ENCODE assay signal across 9 mouse cellular contexts in genomic region chr2:167680657-167681056, GRCm38 (mm10). TPM values are rescaled to one million over a fixed set of nuclear protein-coding genes. Genes with fewer than 3 reads are reported as not detected.
DNase-seq lines count a peak whose midpoint lies in the region; ATAC-seq and TF ChIP-seq lines count a peak whose summit lies in the region.
"Had no signal": no experiment of that assay in that cellular context is flagged by ENCODE, and none has a peak within 500 bp of the region (broad histone marks: within the 10 kb centered on the region; RNA-seq: fewer than 3 reads in every experiment).

No protein-coding gene starts in this region.

- H3K9me3 ChIP-seq in liver, embryonic 11.5 days (ENCODE audit: control insufficient read depth, low read length), result no peaks in the 10 kb centered on the region

- no peaks in the 10 kb centered on the region for H3K36me3 ChIP-seq in liver, adult 2 months (ENCODE audit: control insufficient read depth, insufficient read depth, low read length)
- H3K36me3 ChIP-seq in liver, embryonic 11.5 days (ENCODE audit: control insufficient read depth, insufficient read depth, low read length), result no peaks in the 10 kb centered on the region

- no peaks in the 10 kb centered on the region for H3K79me2 ChIP-seq in liver, adult 2 months (ENCODE audit: control insufficient read depth, insufficient read depth, low read length)

- peak; percentile 66; the same call in 1 of the 2 replicates for TF ChIP-seq CTCF in liver, adult 2 months (IDR thresholded peaks at IDR 0.05; ENCODE audit: low read depth, low read length)

- H3K4me2 ChIP-seq in liver, embryonic 11.5 days, result no peak overlapping the region

- WGBS in liver, adult 2 months, result 56% methylated on average over 5 of the region's 5 CpGs
- 49% methylated on average over 5 of the region's 5 CpGs for WGBS in liver, embryonic 11.5 days

- TF ChIP-seq POLR2A in liver, adult 2 months (IDR thresholded peaks at IDR 0.05; ENCODE audit: extremely low read depth, insufficient read depth, low read length), result no peak

- H3K27me3 ChIP-seq in liver, adult 2 months (ENCODE audit: control insufficient read depth, insufficient read depth, low read length), result no peaks in the 10 kb centered on the region
- peaks cover 4% of the 10 kb centered on the region; the same call in 1 of the 2 replicates for H3K27me3 ChIP-seq in liver, embryonic 11.5 days (replicated peaks; ENCODE audit: control insufficient read depth, insufficient read depth, low read length)

- no peak overlapping the region for H3K4me3 ChIP-seq in liver, adult 2 months (ENCODE audit: insufficient read depth, low read depth, low read length)
- no peak overlapping the region for H3K4me3 ChIP-seq in liver, embryonic 11.5 days (ENCODE audit: low read depth, low read length)
- H3K4me3 ChIP-seq: myocyte had no signal

- H3K27ac ChIP-seq in liver, adult 2 months (replicated peaks; ENCODE audit: insufficient read depth, low read depth, low read length), result no peak overlapping the region
- no peak overlapping the region for H3K27ac ChIP-seq in liver, embryonic 11.5 days (ENCODE audit: low read depth, low read length)

- ATAC-seq in liver, embryonic 11.5 days (replicated peaks; ENCODE audit: low FRiP score), result no peak
- peak; percentile 29 for ATAC-seq in inflammation-experienced regulatory T-cells, adult 6 months

- no peak overlapping the region for H3K9ac ChIP-seq in liver, adult 2 months (ENCODE audit: low read depth, low read length)
- no peak overlapping the region for H3K9ac ChIP-seq in liver, embryonic 11.5 days (ENCODE audit: low read depth, low read length)

- DNase-seq in cerebellum, postnatal 14 days, result peak; percentile 57 to 79
- no peak for DNase-seq in cerebellum, adult 11-12 months
- peak; percentile 62 for DNase-seq in liver, adult 2 months (ENCODE audit: extremely low read depth, low read depth, low spot score)
- no peak for DNase-seq in liver, embryonic 11.5 days (ENCODE audit: low spot score)
- DNase-seq in T-cell, adult 2 months (ENCODE audit: low spot score), result peak; percentile 77
- DNase-seq in natural killer cell, adult 2 months (ENCODE audit: low spot score in 2 of 2), result peak; percentile 69 to 81
- no peak for DNase-seq in yolk sac, embryonic 10.5 days (ENCODE audit: low spot score)

- H3K4me1 ChIP-seq in liver, adult 2 months (ENCODE audit: control insufficient read depth, insufficient read depth, low read length), result no peaks in the 10 kb centered on the region
- H3K4me1 ChIP-seq in liver, embryonic 11.5 days (replicated peaks; ENCODE audit: control insufficient read depth, insufficient read depth, low read length), result peaks cover 3% of the 10 kb centered on the region

RNA-seq across cellular contexts. Expression of gene Cebpb, which starts 8.1 kb away (rescaled TPM):
- total RNA-seq in liver, adult 2 months (2014; rRNA removed), result 125 and 147 TPM in 2 replicates
- 200 and 210 TPM in 2 replicates for polyA plus RNA-seq in liver, adult 2 months (2012; rRNA removed)
- 13.9 and 14.4 TPM in 2 replicates for polyA plus RNA-seq in liver, embryonic 11.5 days (2014; fragmentation: Nextera tagmentation; extraction: Ambion mirVana)
- polyA plus RNA-seq in inflammation-experienced regulatory T-cells, adult 6 months (2017; shearing (Covaris generic)), result 1 to 10 TPM in 2 of 3 experiments, under 1 TPM in 1; 0.65 to 3.2 (median 2.1) TPM

RNA-seq across cellular contexts. Expression of gene Tmem189, which starts 9.0 kb away (rescaled TPM):
- total RNA-seq in liver, adult 2 months (2014; rRNA removed), result 4.8 and 5.8 TPM in 2 replicates
- polyA plus RNA-seq in liver, adult 2 months (2012; rRNA removed), result 19.6 and 24.8 TPM in 2 replicates
- 30.5 and 32.6 TPM in 2 replicates for polyA plus RNA-seq in liver, embryonic 11.5 days (2014; fragmentation: Nextera tagmentation; extraction: Ambion mirVana)
- 10 to 100 TPM; 12.5 to 16.8 (median 12.8) TPM for polyA plus RNA-seq in inflammation-experienced regulatory T-cells, adult 6 months (2017; shearing (Covaris generic))

RNA-seq across cellular contexts. Expression of gene Gm20431, which starts 19.4 kb away (rescaled TPM):
- total RNA-seq in liver, adult 2 months (2014; rRNA removed), result not detected in 2 replicates
- 10.6 and 10.8 TPM in 2 replicates for polyA plus RNA-seq in liver, adult 2 months (2012; rRNA removed)
- 3.8 and 4.9 TPM in 2 replicates for polyA plus RNA-seq in liver, embryonic 11.5 days (2014; fragmentation: Nextera tagmentation; extraction: Ambion mirVana)
- polyA plus RNA-seq in inflammation-experienced regulatory T-cells, adult 6 months (2017; shearing (Covaris generic)), result not detected

RNA-seq across cellular contexts. Expression of gene Ube2v1, which starts 48.8 kb away (rescaled TPM):
- total RNA-seq in liver, adult 2 months (2014; rRNA removed), result 26.2 and 34.5 TPM in 2 replicates
- 69.9 and 75.2 TPM in 2 replicates for polyA plus RNA-seq in liver, adult 2 months (2012; rRNA removed)
- polyA plus RNA-seq in liver, embryonic 11.5 days (2014; fragmentation: Nextera tagmentation; extraction: Ambion mirVana), result 304 and 308 TPM in 2 replicates
- polyA plus RNA-seq in inflammation-experienced regulatory T-cells, adult 6 months (2017; shearing (Covaris generic)), result 100 to 1,000 TPM; 370 to 426 (median 380) TPM

Comparison
In these comparisons a context has a peak if more than half of its experiments do, and no peak if none do; other contexts are left out.
1. DNase-seq: peak in cerebellum, postnatal 14 days (2 of 2), liver, adult 2 months (single experiment), T-cell, adult 2 months (single experiment) and natural killer cell, adult 2 months (2 of 2); none in cerebellum, adult 11-12 months (single experiment), liver, embryonic 11.5 days (single experiment) and yolk sac, embryonic 10.5 days (single experiment).
2. RNA of gene Cebpb, which starts 8.1 kb away (polyA plus RNA-seq): 200 to 210 TPM in liver, adult 2 months; 13.9 to 14.4 TPM in liver, embryonic 11.5 days and 0.65 to 3.2 TPM in inflammation-experienced regulatory T-cells, adult 6 months; every median in the first group is over 10 times any median in the second.